Mouse (Mus musculus) frontal cortex, postnatal 25 days (tissue): ENCODE results near the gene Sorcs2.

Source experiments
- DNase-seq, 2 experiments: peaks; one replicate each; pipeline ENCODE4 v3.0.0; 2022; ENCODE audit warnings: low spot score in 2 of 2

Gene Sorcs2

GRCm38 (mm10) chr5:36129661-36130060 is 268.3 kb downstream of the Sorcs2 start:
- no peak for DNase-seq

GRCm38 (mm10) chr5:36128513-36128912 is 269.4 kb downstream of the Sorcs2 start:
- no peak for DNase-seq

DNA sequence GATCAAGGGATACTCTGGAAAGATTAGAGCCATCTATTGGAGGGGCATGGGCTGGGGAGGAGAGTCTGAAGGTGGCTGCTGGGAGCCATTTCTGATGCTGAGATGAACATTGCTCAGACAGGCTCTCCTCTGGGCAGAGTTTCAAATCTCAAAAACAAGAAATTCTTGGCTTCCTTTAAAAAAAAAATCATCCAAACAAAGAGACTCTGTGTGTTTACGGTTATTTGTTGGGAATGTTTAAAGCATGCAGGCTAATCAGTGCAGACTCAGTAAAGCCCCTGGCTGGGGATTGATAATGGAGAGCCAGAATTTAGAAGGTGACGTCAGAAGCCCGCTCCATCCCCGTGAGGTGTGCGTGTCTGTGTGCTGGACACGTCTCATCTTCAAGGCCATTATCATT is 272.9 kb downstream of the Sorcs2 start:
- no peak for DNase-seq

GRCm38 (mm10) chr5:36122987-36123386 is 275.0 kb downstream of the Sorcs2 start:
- no peak for DNase-seq

DNA sequence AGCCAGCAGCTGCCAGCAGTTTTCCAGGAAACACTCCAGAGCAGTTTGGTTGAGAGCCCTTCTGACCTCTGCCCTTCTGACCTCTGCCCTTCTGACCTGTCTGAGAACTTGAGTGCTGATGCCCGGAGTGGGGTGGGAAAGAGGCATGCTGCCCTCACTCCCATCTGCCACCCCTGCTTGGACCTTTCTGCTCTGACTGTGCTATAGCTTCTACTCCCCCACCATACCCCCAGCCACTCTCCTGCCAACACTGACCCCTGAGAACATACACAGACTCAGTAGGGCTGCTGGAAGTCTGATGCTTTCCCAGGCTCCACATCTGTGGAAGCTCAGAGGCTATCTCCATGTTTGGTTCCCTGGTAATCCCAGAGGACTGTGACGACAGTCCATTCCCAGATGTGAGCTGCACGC is 277.0 kb downstream of the Sorcs2 start:
- DNase-seq, result no peak

DNA sequence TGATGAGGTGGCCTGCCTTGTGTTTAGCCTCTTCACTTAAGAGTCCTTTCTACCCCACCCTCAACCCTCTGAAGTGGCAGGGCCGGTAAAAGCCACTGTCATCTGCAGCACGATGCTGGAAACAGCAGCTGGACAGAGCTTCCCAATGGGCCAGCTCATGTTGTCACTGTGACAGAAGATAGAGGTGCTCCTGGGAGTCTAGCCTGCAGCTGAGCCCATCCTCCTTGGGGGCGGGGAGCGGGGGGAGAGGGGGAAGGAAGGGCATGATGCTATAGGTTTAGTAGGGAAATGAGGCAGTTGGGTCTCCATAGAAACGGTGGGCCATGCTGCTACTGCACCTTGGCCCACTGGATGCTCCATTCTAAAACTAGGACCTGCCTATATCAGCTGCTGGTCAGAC is 279.9 kb downstream of the Sorcs2 start:
- no peak for DNase-seq

DNA sequence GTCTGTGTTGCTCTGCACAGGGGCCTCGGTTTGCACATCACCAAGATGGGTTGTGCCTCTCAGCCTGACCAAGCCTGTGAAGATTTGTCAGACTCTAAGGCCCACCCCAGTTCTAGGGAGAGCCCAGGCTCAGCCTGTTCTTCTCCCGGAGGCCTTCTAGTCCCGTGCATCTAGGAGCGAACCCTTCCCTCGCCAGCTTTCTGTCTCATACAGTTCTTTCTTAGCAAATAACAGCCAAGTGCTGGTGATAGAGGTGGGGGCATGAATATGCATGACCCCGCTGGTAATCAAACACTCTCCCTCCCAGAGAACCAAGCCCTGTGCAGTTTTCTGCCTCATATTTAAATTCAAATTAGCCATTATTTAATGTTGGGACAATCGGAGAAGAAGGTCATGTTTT is 282.4 kb downstream of the Sorcs2 start:
- no peak for DNase-seq

GRCm38 (mm10) chr5:36113696-36114095 is 284.2 kb downstream of the Sorcs2 start:
- no peak for DNase-seq

DNA sequence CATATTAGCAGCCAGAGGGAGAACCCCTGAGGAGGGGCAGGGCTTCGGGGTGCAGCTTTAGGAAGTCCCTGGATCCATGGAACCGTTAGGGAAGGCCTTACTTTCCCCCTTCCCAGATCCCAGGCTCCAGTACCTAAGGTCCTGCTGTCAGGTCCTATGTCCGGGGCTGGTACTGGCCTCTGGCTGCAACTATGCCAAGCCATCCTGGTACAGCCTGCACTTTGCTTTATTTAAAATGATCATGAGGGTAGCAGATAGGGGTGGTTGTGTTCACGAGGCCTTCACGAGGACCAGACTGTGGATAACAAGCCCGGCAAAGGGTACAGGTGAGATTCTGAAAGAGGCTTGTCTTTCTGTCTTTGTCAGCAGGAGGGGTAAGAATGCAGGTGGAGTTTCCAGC is 285.2 kb downstream of the Sorcs2 start:
- DNase-seq, result no peak

- no peak for DNase-seq
These were observed 286.4 kb downstream of the Sorcs2 start for GRCm38 (mm10) chr5:36111516-36111915.

- DNase-seq, result no peak
These were observed 289.5 kb downstream of the Sorcs2 start for GRCm38 (mm10) chr5:36108339-36108887.

GRCm38 (mm10) chr5:36103483-36103882 is 294.5 kb downstream of the Sorcs2 start:
- no peak for DNase-seq

GRCm38 (mm10) chr5:36101129-36101528 is 296.8 kb downstream of the Sorcs2 start:
- DNase-seq, result no peak

- no peak for DNase-seq
These were observed 297.5 kb downstream of the Sorcs2 start for GRCm38 (mm10) chr5:36100488-36100887.

DNA sequence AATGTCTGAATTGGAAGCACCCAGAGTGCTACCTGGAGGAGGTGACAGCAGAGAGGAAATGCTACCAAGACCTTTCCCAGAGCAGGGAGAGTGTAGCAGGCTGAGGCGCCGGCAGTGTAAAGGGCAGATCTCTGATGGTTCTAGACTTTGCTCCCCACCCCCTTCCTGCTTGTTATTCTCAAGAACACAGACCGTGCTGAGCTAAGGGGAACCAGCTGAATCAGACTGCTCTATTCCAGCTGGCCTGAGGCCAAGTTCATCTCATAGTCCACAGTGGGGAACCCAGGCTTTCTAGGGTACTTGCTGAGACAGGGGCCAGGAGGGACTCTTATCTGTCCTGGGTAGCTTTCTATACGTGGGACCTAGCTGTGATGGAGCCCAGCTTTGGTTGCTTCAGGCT is 298.3 kb downstream of the Sorcs2 start:
- no peak for DNase-seq

DNA sequence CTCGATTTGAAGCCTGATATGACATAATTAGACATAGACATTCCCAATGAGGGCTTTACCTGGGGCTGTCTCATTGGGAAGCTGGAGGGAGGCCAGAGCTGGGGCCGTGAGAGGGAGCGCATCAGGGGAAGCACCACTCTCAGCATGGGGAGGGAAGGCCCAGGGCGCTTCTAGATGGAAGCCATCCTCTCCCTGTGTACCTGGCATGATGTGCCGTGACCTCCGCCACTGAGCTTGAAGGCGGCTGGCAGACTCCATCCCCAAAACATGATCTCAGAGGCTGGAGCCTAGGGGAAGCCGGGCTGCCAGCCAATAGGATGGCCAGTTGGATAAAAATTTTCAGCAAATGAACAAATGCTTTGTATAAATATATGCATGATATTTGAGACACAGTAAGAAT is 301.9 kb downstream of the Sorcs2 start:
- DNase-seq, result no peak

GRCm38 (mm10) chr5:36090036-36090435 is 307.9 kb downstream of the Sorcs2 start:
- no peak for DNase-seq

GRCm38 (mm10) chr5:36089243-36089642 is 308.7 kb downstream of the Sorcs2 start:
- no peak for DNase-seq

- DNase-seq, result no peak
These were observed 311.0 kb downstream of the Sorcs2 start for GRCm38 (mm10) chr5:36086931-36087330.

DNA sequence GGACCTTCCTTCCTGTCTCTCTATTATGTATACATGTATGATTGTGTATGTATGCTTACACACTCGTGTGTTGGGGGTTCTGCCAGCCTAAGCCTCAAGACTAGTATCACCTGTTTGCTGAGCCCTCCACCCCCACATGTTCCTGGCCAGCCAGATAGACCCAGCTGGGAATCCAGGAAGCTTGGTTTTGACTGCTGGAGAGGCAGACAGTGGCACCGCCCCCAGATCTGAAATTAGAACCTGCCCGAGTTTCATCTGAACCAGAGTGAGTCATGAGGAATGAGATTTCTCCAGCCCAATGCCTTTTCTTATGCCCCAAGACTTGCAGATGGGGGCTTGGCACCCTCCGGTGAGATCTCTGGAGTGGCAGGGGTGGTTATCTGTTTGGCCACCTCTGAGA is 312.3 kb downstream of the Sorcs2 start:
- DNase-seq, result peak; percentile 43 to 62

- DNase-seq, result no peak
These were observed 313.9 kb downstream of the Sorcs2 start for GRCm38 (mm10) chr5:36083869-36084565.

DNA sequence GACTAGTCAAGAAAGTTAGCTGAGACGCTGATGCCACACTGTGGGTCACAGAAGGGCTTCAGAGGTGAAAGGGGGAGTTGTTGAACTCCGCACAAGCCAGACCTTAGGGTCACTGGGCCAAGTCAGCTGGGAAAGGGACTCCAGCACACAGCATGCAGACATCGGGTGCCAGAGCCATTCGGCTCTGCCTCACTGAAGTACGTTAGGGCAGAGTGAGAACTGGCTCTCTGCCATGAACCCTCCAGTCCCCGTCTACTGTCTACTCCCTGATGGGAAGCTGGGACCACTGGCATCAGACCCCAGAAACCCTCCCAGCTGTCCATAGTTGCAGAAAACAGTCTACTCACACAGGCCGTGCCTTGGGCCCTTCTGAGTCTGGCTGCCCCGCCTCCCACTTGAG is 316.9 kb downstream of the Sorcs2 start:
- no peak for DNase-seq

DNA sequence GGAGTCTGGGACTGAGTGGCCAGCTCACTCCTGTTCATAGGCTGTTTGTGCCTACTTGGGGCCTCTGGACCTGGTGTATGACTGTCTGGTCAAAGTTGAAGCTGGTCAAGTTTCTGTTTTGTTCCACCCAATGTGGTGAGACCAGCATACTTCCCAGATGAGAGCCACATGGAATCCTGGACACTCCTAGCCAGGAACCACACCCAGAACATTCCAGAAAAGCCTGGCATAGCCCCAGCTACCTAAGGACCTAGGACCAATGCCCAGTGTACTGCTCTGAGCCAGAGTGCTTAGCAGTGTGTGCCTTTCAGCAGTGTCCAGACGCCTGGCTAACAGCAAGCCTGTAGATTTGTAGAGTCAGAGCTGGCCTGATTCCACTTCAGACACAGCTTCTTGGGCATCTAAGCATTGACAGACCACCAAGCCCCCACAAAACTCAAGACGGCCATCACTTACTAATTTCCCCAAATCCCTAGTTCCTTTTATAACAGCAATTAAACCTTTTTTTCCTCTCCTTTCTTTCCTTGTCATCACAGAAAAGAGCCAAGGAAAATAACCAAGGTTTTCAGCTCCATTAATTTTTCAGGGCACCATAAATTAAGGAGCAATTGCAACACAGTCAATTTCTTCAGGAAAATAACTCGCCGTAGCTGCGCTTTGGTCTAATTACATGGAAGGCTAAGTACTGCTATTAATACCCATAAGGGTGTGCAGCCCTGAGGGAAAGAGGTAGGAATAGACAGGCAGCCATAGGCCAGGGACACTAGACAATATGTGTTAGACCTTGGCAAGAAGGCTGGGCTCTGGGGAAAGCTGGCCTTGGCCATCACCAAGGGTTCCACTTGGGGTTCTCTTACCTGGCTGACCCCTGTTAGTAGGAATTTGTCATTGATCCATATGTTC is 322.5 kb downstream of the Sorcs2 start:
- DNase-seq, result no peak
